Mouse (Mus musculus) limb, embryonic 14.5 days (tissue): Measurements from ENCODE around the gene Nrarp. TPM values are rescaled to one million over a fixed set of nuclear protein-coding genes. Genes with fewer than 3 reads are reported as not detected.

Source experiments
- ATAC-seq: fragments of 200-750 bp; cut with Nextera tagmentation; 2 replicates; pipeline ENCODE4 v1.8.0; 2017; ENCODE audit warnings: low read depth, moderate number of reproducible peaks, moderate TSS enrichment; ENCODE audit not compliant: low FRiP score
- DNase-seq: peaks from one replicate; pipeline ENCODE4 v3.0.0-alpha.2; 2015; ENCODE audit warnings: low spot score
- H3K27ac ChIP-seq: fragments of 300-500 bp; sonication (generic); replicated peaks from 2 replicates; pipeline ENCODE4 v1.5.1; 2014; ENCODE audit warnings: low read depth, mild to moderate bottlenecking, low read length, moderate library complexity, mixed read lengths
- H3K27me3 ChIP-seq: fragments of 300-500 bp; sonication (generic); 2 replicates; pipeline ENCODE4 v1.6.1; 2014; ENCODE audit warnings: low read length, mixed read lengths; ENCODE audit not compliant: control insufficient read depth, insufficient read depth
- H3K36me3 ChIP-seq: fragments of 300-500 bp; sonication (generic); 2 replicates; pipeline ENCODE4 v1.6.1; 2014; ENCODE audit warnings: mild to moderate bottlenecking, low read length, moderate library complexity, mixed read lengths; ENCODE audit not compliant: control insufficient read depth, insufficient read depth
- H3K4me1 ChIP-seq: fragments of 300-500 bp; sonication (generic); 2 replicates; pipeline ENCODE4 v1.6.1; 2014; ENCODE audit warnings: antibody characterized with exemption, low read length, mixed read lengths; ENCODE audit not compliant: control insufficient read depth, insufficient read depth
- H3K4me2 ChIP-seq: fragments of 300-500 bp; sonication (generic); replicated peaks from 2 replicates; pipeline ENCODE4 v1.6.1; 2014; ENCODE audit warnings: low read depth, mild to moderate bottlenecking, low read length, moderate library complexity; ENCODE audit not compliant: severe bottlenecking
- H3K4me3 ChIP-seq: fragments of 300-500 bp; sonication (generic); replicated peaks from 2 replicates; pipeline ENCODE4 v1.5.1; 2014; ENCODE audit warnings: low read length
- H3K9ac ChIP-seq: fragments of 300-500 bp; sonication (generic); 2 replicates; pipeline ENCODE4 v1.6.1; 2014; ENCODE audit warnings: mild to moderate bottlenecking, low read depth, low read length, moderate library complexity; ENCODE audit not compliant: severe bottlenecking
- H3K9me3 ChIP-seq: fragments of 300-500 bp; sonication (generic); 2 replicates; pipeline ENCODE4 v1.6.1; 2016; ENCODE audit warnings: low read length; ENCODE audit not compliant: control insufficient read depth
- POLR2A ChIP-seq: fragments of 200-500 bp; IDR thresholded peaks from 2 replicates; pipeline ENCODE4 v1.8.0; 2012; ENCODE audit warnings: inconsistent platforms, mild to moderate bottlenecking, moderate library complexity, borderline replicate concordance; ENCODE audit not compliant: insufficient read depth, insufficient read length; ENCODE audit errors: extremely low read depth
- WGBS: fragments of 180-500 bp; shearing (Covaris S2); extraction: QIAGEN DNeasy Blood & Tissue Kit; methylation state at CpG from one replicate; pipeline ENCODE4 v1.1.7; 2014; 5-methylcytosine and 5-hydroxymethylcytosine counted together
- polyA plus RNA-seq, 2 experiments: library from polyadenylated mRNA; depleted of rRNA in 1 of 2; stranded (reverse) in 1 of 2; unstranded in 1 of 2; fragments of >200 nt; fragmentation: Nextera tagmentation in 1 of 2; extraction: Ambion mirVana in 1 of 2; gene quantifications; 2 replicates each; pipeline versions ENCODE4 v1.2.1 to v1.2.3; 2012 to 2014

The Nrarp gene
- 34.0 and 34.1 TPM in 2 replicates for polyA plus RNA-seq (2012; rRNA removed)
- polyA plus RNA-seq (2014; fragmentation: Nextera tagmentation; extraction: Ambion mirVana) = 27.7 and 28.2 TPM in 2 replicates

DNA sequence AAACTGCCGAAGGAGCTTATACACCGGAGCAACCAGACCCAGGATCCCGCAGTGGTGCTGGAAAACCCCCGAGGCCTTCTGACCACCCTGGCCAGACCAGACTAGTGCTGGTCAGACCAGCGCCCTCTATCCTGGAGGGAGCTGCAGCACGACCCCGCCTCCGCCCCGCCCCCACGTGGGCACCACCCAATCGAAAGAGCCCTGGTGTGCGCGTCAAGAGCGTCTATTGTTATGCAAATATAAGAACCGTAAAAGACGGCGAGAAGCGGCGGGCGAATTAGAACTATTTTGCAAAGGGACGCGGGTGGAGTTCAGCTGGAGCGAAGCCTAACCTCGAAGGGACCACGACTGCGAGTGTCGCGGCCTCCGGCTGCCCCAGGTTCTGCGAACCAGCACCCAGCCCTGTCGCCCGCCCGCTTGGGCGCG lies at the start of gene Nrarp:
TSS of gene Nrarp (plus strand) at position 281 of the 426 bp plus-strand sequence.
- H3K27me3 ChIP-seq = peaks cover 58% of the 10 kb centered on the region
- peak within 1 kb of the TSS; percentile 55 for H3K4me3 ChIP-seq
- ATAC-seq = peak; percentile 86
- no peak for TF ChIP-seq POLR2A
- no peaks in the 10 kb centered on the region for H3K36me3 ChIP-seq
- H3K4me2 ChIP-seq = peak within 1 kb of the TSS; percentile 88
- no peaks in the 10 kb centered on the region for H3K9me3 ChIP-seq
- H3K27ac ChIP-seq = no peak within 1 kb of the TSS; the same call in 1 of the 2 replicates
- under 1% methylated on average over 29 of the region's 35 CpGs for WGBS
- H3K4me1 ChIP-seq = peaks cover 42% of the 10 kb centered on the region
- peak; percentile 79 for DNase-seq
- H3K9ac ChIP-seq = peak within 1 kb of the TSS; percentile 43

DNA sequence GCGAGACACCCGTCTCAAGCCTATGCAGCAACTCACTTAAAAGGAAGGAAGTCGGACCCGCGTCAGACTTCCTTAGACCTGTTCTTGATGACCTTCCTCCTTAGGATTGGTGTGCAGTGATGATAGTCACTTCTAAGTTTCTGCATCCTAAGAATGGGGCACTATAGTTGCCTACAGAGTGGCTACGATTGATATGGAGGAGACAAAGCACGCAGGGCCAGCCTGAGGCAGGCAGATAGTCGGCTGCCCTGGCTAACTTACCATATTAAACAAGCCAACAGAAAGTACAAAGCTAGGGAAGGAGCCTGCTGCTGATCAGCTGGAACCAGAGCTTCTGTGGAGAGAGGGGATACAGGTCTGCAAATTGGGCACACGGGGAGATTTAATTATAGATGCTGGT lies 49.0 kb upstream of the Nrarp start:
- Histone ChIP-seq H3K4me1 (peaks cover 4% of the 10 kb centered on the region; the same call in 1 of the 2 replicates), H3K27me3 (no peaks in the 10 kb centered on the region), H3K4me3 (no peak overlapping the region), H3K9me3 (no peaks in the 10 kb centered on the region), H3K9ac (no peak overlapping the region), H3K4me2 (no peak overlapping the region), H3K36me3 (no peaks in the 10 kb centered on the region), H3K27ac (no peak overlapping the region)
- no peak for DNase-seq
- WGBS = 67% methylated on average over 9 of the region's 9 CpGs
- TF ChIP-seq POLR2A = no peak
- ATAC-seq = no peak

DNA sequence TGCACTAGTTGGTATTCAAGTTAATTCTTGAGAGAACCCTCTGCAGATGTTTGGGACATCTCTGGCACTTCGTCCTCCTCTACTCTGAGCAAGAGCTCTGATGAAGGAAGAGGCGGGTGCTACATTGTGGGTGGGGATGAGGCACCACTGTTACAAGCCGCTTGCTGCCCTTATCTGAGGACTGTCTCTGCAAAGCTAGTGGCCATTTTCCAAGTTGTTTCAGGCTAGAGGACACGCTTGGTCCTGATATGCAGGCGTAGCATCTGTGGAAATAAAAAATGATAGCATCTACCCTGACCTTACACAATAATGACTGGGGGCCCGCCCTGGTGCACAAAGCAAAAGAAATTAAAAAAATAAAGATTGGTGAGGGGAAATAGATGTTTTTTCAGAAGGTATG lies 42.7 kb upstream of the Nrarp start:
- Histone ChIP-seq H3K36me3 (no peaks in the 10 kb centered on the region), H3K4me3 (no peak overlapping the region), H3K9me3 (no peaks in the 10 kb centered on the region), H3K27me3 (no peaks in the 10 kb centered on the region), H3K4me2 (no peak overlapping the region), H3K9ac (no peak overlapping the region), H3K4me1 (no peaks in the 10 kb centered on the region), H3K27ac (no peak overlapping the region)
- ATAC-seq = no peak
- DNase-seq = no peak
- no peak for TF ChIP-seq POLR2A
- 79% methylated on average over 6 of the region's 6 CpGs for WGBS

DNA sequence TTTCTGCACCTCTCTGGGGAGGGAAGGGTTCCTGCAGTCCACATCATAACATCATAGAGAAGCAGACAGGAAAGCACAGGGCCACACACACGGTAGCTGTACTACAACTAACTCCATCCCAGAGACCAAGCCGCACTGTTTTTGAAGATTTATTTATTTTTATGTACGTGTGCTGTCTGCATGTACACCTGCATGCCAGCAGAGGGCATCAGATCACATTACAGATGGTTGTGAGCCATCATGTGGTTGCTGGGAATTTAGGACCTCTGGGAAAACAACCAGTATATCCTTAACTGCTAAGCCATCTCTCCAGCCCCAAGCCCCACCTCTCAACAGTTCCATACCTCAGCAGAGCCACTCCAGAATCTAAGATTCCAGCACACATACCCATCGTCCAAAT lies 39.4 kb upstream of the Nrarp start:
- no peak for TF ChIP-seq POLR2A
- Histone ChIP-seq H3K4me2 (no peak overlapping the region), H3K4me3 (no peak overlapping the region), H3K36me3 (no peaks in the 10 kb centered on the region), H3K27me3 (no peaks in the 10 kb centered on the region), H3K9ac (no peak overlapping the region), H3K27ac (no peak overlapping the region), H3K4me1 (no peaks in the 10 kb centered on the region), H3K9me3 (no peaks in the 10 kb centered on the region)
- ATAC-seq (no peak), DNase-seq (no peak)
- 54% methylated on average over 4 of the region's 4 CpGs for WGBS

- Histone ChIP-seq H3K4me2 (no peak overlapping the region), H3K9me3 (no peaks in the 10 kb centered on the region), H3K27me3 (no peaks in the 10 kb centered on the region), H3K4me3 (no peak overlapping the region), H3K36me3 (no peaks in the 10 kb centered on the region), H3K9ac (no peak overlapping the region), H3K4me1 (no peaks in the 10 kb centered on the region), H3K27ac (no peak overlapping the region)
- DNase-seq = no peak
- ATAC-seq = no peak
- TF ChIP-seq POLR2A = no peak
- 78% methylated on average over 5 of the region's 5 CpGs for WGBS
Measured at GRCm38 (mm10) chr2:25141921-25142320, 38.6 kb upstream of the Nrarp start.

DNA sequence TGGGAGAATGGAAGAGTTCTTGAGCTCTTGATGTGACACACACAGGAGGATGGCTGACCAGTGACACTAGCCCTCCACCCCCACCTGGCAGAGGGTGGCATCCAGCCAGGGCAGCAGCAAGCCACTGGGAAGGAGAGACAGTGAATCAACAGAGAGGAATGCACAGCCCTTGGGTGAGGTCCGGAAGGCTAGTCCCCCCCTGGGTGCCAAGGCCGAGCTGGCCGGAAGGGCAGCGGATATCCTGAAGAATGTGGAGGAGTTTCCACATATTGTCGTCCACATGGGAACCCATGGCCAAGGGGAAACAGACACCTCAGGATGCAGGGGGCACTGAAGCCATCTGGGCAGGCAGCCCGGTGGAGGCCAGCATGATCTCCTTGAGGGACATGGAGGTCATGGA lies 35.2 kb upstream of the Nrarp start:
- no peak overlapping the region for H3K27ac ChIP-seq
- H3K4me1 ChIP-seq = no peaks in the 10 kb centered on the region
- WGBS = 90% methylated on average over 6 of the region's 6 CpGs
- no peak overlapping the region for H3K9ac ChIP-seq
- no peak overlapping the region for H3K4me2 ChIP-seq
- H3K9me3 ChIP-seq = no peaks in the 10 kb centered on the region
- H3K4me3 ChIP-seq = no peak overlapping the region
- no peaks in the 10 kb centered on the region for H3K27me3 ChIP-seq
- TF ChIP-seq POLR2A = no peak
- no peaks in the 10 kb centered on the region for H3K36me3 ChIP-seq
- DNase-seq (no peak), ATAC-seq (no peak)
